Mouse (Mus musculus): ENCODE measurements at regions not wholly inside any gene's neighbourhood (a gene's known extent, or its start where the extent isn't known, plus 50 kb on each side); places are given as distances from the start of the nearest gene placed in this dataset.

- no peak overlapping the region for H3K4me3 ChIP-seq (ENCODE audit: low read depth, low read length)
- no peaks in the 10 kb centered on the region for H3K27me3 ChIP-seq (ENCODE audit: control insufficient read depth, insufficient read depth, low read length)
- H3K9me3 ChIP-seq (ENCODE audit: control insufficient read depth, low read depth, low read length), result no peaks in the 10 kb centered on the region
- WGBS, result 74% methylated on average over 6 of the region's 6 CpGs
- no peak overlapping the region for H3K27ac ChIP-seq (ENCODE audit: low read length)
- no peak overlapping the region for H3K4me2 ChIP-seq (replicated peaks; ENCODE audit: low read depth, low read length)
- no peak overlapping the region for H3K9ac ChIP-seq (replicated peaks; ENCODE audit: low read depth, low read length)
- no peaks in the 10 kb centered on the region for H3K36me3 ChIP-seq (ENCODE audit: control insufficient read depth, insufficient read depth, low read length)
- no peaks in the 10 kb centered on the region for H3K4me1 ChIP-seq (ENCODE audit: control insufficient read depth, insufficient read depth, low read length)
- ATAC-seq (ENCODE audit: insufficient number of reproducible peaks, insufficient read depth, low FRiP score, low read depth), result no peak
These were observed 329.4 kb downstream of the Hlx start for GRCm38 (mm10) chr1:184402985-184403384.

GRCm38 (mm10) chr1:184395215-184395614 is 337.2 kb downstream of the Hlx start:
- Histone ChIP-seq H3K4me1 (ENCODE audit: control insufficient read depth, insufficient read depth, low read length) (0 out of 2 replicates have a peak, but pooled peaks cover 4% of the 10 kb centered on the region), H3K9me3 (ENCODE audit: control insufficient read depth, low read depth, low read length) (no peaks in the 10 kb centered on the region), H3K27ac (ENCODE audit: low read length) (no peak overlapping the region; the same call in 1 of the 2 replicates), H3K9ac (replicated peaks; ENCODE audit: low read depth, low read length) (no peak overlapping the region), H3K4me3 (ENCODE audit: low read depth, low read length) (no peak overlapping the region), H3K4me2 (replicated peaks; ENCODE audit: low read depth, low read length) (no peak overlapping the region; the same call in 1 of the 2 replicates), H3K27me3 (ENCODE audit: control insufficient read depth, insufficient read depth, low read length) (no peaks in the 10 kb centered on the region), H3K36me3 (ENCODE audit: control insufficient read depth, insufficient read depth, low read length) (no peaks in the 10 kb centered on the region)
- WGBS, result 44% methylated on average over 15 of the region's 15 CpGs
- ATAC-seq (ENCODE audit: insufficient number of reproducible peaks, insufficient read depth, low FRiP score, low read depth), result no peak

GRCm38 (mm10) chr1:184394559-184395194 is 337.7 kb downstream of the Hlx start:
- H3K27me3 ChIP-seq (ENCODE audit: control insufficient read depth, insufficient read depth, low read length), result no peaks in the 10 kb centered on the region
- H3K27ac ChIP-seq (ENCODE audit: low read length), result no peak overlapping the region; the same call in 1 of the 2 replicates
- H3K4me1 ChIP-seq (ENCODE audit: control insufficient read depth, insufficient read depth, low read length), result 0 out of 2 replicates have a peak, but pooled peaks cover 4% of the 10 kb centered on the region
- ATAC-seq (ENCODE audit: insufficient number of reproducible peaks, insufficient read depth, low FRiP score, low read depth), result no peak
- H3K9ac ChIP-seq (replicated peaks; ENCODE audit: low read depth, low read length), result no peak overlapping the region
- no peaks in the 10 kb centered on the region for H3K36me3 ChIP-seq (ENCODE audit: control insufficient read depth, insufficient read depth, low read length)
- H3K9me3 ChIP-seq (ENCODE audit: control insufficient read depth, low read depth, low read length), result no peaks in the 10 kb centered on the region
- no peak overlapping the region; the same call in 1 of the 2 replicates for H3K4me2 ChIP-seq (replicated peaks; ENCODE audit: low read depth, low read length)
- WGBS, result 33% methylated on average over 12 of the region's 12 CpGs
- H3K4me3 ChIP-seq (ENCODE audit: low read depth, low read length), result no peak overlapping the region

GRCm38 (mm10) chr1:184384088-184384823 is 348.2 kb downstream of the Hlx start:
- no peak for ATAC-seq (ENCODE audit: insufficient number of reproducible peaks, insufficient read depth, low FRiP score, low read depth)
- no peak overlapping the region for H3K27ac ChIP-seq (ENCODE audit: low read length)
- no peaks in the 10 kb centered on the region for H3K36me3 ChIP-seq (ENCODE audit: control insufficient read depth, insufficient read depth, low read length)
- no peaks in the 10 kb centered on the region for H3K9me3 ChIP-seq (ENCODE audit: control insufficient read depth, low read depth, low read length)
- no peak overlapping the region for H3K4me2 ChIP-seq (replicated peaks; ENCODE audit: low read depth, low read length)
- no peaks in the 10 kb centered on the region for H3K27me3 ChIP-seq (ENCODE audit: control insufficient read depth, insufficient read depth, low read length)
- H3K4me3 ChIP-seq (ENCODE audit: low read depth, low read length), result no peak overlapping the region
- no peaks in the 10 kb centered on the region for H3K4me1 ChIP-seq (ENCODE audit: control insufficient read depth, insufficient read depth, low read length)
- no peak overlapping the region for H3K9ac ChIP-seq (replicated peaks; ENCODE audit: low read depth, low read length)
- 82% methylated on average over 7 of the region's 7 CpGs for WGBS

GRCm38 (mm10) chr1:184378665-184379064 is 344.6 kb upstream of the 1700056E22Rik start:
- Histone ChIP-seq H3K9ac (replicated peaks; ENCODE audit: low read depth, low read length) (no peak overlapping the region), H3K27ac (ENCODE audit: low read length) (no peak overlapping the region), H3K4me1 (ENCODE audit: control insufficient read depth, insufficient read depth, low read length) (no peaks in the 10 kb centered on the region), H3K36me3 (ENCODE audit: control insufficient read depth, insufficient read depth, low read length) (no peaks in the 10 kb centered on the region), H3K4me3 (ENCODE audit: low read depth, low read length) (no peak overlapping the region), H3K4me2 (replicated peaks; ENCODE audit: low read depth, low read length) (no peak overlapping the region), H3K27me3 (ENCODE audit: control insufficient read depth, insufficient read depth, low read length) (no peaks in the 10 kb centered on the region), H3K9me3 (ENCODE audit: control insufficient read depth, low read depth, low read length) (no peaks in the 10 kb centered on the region)
- ATAC-seq (ENCODE audit: insufficient number of reproducible peaks, insufficient read depth, low FRiP score, low read depth), result no peak
- WGBS, result 52% methylated on average over 1 of the region's 1 CpGs

- no peaks in the 10 kb centered on the region for H3K9me3 ChIP-seq (ENCODE audit: control insufficient read depth, low read depth, low read length)
- H3K27me3 ChIP-seq (ENCODE audit: control insufficient read depth, insufficient read depth, low read length), result no peaks in the 10 kb centered on the region
- H3K27ac ChIP-seq (ENCODE audit: low read length), result no peak overlapping the region
- no peak overlapping the region for H3K9ac ChIP-seq (replicated peaks; ENCODE audit: low read depth, low read length)
- no peak overlapping the region for H3K4me2 ChIP-seq (replicated peaks; ENCODE audit: low read depth, low read length)
- no peaks in the 10 kb centered on the region for H3K4me1 ChIP-seq (ENCODE audit: control insufficient read depth, insufficient read depth, low read length)
- H3K4me3 ChIP-seq (ENCODE audit: low read depth, low read length), result no peak overlapping the region
- H3K36me3 ChIP-seq (ENCODE audit: control insufficient read depth, insufficient read depth, low read length), result no peaks in the 10 kb centered on the region
- ATAC-seq (ENCODE audit: insufficient number of reproducible peaks, insufficient read depth, low FRiP score, low read depth), result no peak
These were observed 330.9 kb upstream of the 1700056E22Rik start for GRCm38 (mm10) chr1:184365026-184365425.

GRCm38 (mm10) chr1:184358226-184358568 is 324.1 kb upstream of the 1700056E22Rik start:
- WGBS, result 66% methylated on average over 6 of the region's 6 CpGs
- no peak overlapping the region for H3K4me3 ChIP-seq (ENCODE audit: low read depth, low read length)
- H3K27ac ChIP-seq (ENCODE audit: low read length), result no peak overlapping the region
- H3K36me3 ChIP-seq (ENCODE audit: control insufficient read depth, insufficient read depth, low read length), result no peaks in the 10 kb centered on the region
- no peaks in the 10 kb centered on the region for H3K4me1 ChIP-seq (ENCODE audit: control insufficient read depth, insufficient read depth, low read length)
- H3K9me3 ChIP-seq (ENCODE audit: control insufficient read depth, low read depth, low read length), result no peaks in the 10 kb centered on the region
- ATAC-seq (ENCODE audit: insufficient number of reproducible peaks, insufficient read depth, low FRiP score, low read depth), result no peak
- no peak overlapping the region for H3K9ac ChIP-seq (replicated peaks; ENCODE audit: low read depth, low read length)
- H3K4me2 ChIP-seq (replicated peaks; ENCODE audit: low read depth, low read length), result no peak overlapping the region
- no peaks in the 10 kb centered on the region for H3K27me3 ChIP-seq (ENCODE audit: control insufficient read depth, insufficient read depth, low read length)

GRCm38 (mm10) chr1:184357474-184358225 is 323.5 kb upstream of the 1700056E22Rik start:
- Histone ChIP-seq H3K4me3 (ENCODE audit: low read depth, low read length) (no peak overlapping the region), H3K9ac (replicated peaks; ENCODE audit: low read depth, low read length) (no peak overlapping the region), H3K4me1 (ENCODE audit: control insufficient read depth, insufficient read depth, low read length) (no peaks in the 10 kb centered on the region), H3K36me3 (ENCODE audit: control insufficient read depth, insufficient read depth, low read length) (no peaks in the 10 kb centered on the region), H3K27ac (ENCODE audit: low read length) (no peak overlapping the region), H3K9me3 (ENCODE audit: control insufficient read depth, low read depth, low read length) (no peaks in the 10 kb centered on the region), H3K4me2 (replicated peaks; ENCODE audit: low read depth, low read length) (no peak overlapping the region), H3K27me3 (ENCODE audit: control insufficient read depth, insufficient read depth, low read length) (no peaks in the 10 kb centered on the region)
- 71% methylated on average over 4 of the region's 4 CpGs for WGBS
- ATAC-seq (ENCODE audit: insufficient number of reproducible peaks, insufficient read depth, low FRiP score, low read depth), result no peak
